Mouse (Mus musculus) skeletal muscle tissue, adult 2 months (tissue): ENCODE data around the gene Atp10a.

Experiments
- DNase-seq: peaks from one replicate; pipeline ENCODE4 v3.0.0-alpha.2; 2012; ENCODE audit warnings: low read depth, low spot score

The Atp10a gene

DNA sequence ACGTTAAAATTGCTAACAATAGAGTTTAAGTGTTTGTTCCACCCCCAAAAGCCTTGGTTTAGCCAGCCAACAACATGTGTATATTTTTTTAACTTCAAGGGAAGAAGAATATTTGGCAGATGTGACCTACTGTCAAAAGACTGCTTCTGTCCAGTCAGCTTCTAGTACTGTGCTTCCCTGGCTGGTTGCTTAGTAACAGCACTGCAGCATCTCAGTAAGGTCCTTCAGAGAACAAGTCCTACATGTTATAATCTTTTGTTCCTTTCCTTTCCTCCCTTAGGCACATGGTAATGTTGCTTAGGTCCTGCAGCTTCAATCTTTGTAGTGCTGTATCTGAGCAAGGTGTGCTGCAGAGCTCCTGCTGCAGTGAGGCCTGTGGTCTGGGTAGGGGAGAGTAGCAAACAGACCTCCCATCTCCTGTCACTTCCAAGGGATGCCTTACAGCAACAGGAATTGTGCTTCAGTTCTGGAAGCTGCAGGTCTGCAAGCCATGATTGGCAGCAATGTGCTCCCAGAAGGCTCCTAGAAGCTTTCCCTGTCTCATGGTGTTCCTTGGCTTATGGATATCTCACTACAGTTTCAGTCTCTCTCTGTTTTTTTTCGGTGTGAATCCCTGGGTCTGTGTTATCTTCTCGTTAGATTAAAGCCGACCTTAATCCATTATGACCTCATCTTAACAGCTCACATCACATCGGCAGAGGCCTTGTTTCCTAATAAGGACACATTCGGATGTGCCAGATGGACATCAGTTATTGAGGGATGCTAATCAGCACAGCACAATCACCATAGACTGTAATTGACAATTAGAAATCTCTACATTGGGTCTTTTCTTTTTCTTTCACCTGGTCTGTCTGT, 34.3 kb downstream of the Atp10a start:
- DNase-seq = no peak

DNA sequence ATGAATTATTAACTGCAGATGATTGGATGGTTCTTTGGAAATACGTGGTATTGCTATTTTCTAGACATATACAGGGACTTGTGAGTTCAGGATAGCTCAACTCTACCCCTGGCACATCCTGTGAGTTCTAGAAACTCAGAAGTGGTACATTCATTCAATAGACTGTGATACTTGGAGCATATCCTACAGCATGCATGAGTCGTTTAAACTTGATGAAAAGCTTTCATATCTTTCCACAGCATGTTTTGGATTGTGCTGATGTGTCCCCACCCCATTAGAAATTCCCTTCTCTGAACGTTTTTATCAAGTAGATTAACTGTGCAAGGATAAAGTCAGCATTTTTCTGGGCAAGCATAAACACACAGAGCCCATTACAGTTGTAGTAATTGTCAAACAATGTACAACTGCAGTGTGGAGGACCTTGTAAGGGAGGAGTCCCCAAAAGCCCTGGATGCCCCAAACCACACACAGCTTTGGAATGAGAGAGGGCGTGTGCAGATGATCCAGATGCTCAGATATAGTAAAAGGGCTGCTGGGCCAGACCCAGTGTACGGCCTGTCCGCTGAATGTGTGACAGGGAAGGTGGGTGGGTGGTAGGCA, 35.1 kb downstream of the Atp10a start:
- no peak for DNase-seq

DNA sequence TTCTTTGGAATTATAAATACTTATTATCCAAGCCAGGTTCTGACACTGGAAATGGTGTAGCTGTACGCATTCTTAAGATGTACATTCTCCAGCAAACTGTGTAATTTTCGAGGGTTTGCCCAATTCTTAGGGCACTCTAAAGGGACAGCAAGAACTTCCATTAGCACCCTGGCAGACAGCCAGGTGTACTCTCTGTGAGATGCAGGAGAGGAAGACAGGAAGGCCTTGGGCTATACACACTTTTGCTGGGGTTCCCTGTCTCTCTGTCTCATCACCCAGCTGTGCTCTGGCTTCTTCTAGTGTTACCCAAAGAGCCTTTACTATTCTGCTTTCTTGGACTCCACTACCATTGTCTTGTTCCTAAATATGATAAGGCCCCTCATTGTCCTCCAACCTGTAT, 36.7 kb downstream of the Atp10a start:
- DNase-seq = no peak

DNA sequence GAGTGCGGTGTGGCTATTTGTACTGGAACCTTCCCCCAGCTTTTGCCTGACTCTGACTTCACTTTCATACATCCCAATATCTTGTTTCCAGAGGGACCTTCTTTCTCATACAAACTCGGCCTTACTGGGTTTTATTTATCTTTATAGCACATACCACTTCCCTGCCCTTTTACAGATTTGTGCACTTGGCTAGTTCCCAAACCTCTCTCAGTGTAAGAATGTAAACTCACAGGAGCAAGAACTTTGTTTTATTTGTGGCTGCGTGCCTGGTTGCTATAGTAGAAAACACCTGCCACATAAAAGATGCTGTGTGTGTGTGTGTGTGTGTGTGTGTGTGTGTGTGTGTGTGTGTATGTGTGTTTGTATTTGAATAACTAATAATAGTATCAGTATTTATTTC, 37.4 kb downstream of the Atp10a start:
- DNase-seq = no peak

DNA sequence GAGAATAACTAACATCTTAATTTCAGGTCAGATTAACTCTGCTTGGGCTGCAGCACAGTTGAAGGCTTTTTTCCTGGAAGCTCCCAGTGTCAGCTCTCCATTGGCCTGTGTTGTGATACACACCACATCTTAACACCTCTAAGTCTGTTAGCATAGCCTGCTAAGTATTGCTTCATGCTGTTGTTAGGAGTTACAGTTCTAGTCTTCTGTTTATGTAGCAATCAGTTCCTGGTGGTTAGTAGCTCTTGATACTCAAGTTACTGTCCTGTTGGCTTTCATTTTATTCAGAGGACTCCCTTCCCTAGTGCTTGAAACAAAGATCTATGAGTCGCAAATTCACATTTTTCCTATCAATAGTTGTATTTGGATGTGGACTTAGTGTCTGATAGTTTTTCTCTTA, 39.7 kb downstream of the Atp10a start:
- DNase-seq = no peak

DNA sequence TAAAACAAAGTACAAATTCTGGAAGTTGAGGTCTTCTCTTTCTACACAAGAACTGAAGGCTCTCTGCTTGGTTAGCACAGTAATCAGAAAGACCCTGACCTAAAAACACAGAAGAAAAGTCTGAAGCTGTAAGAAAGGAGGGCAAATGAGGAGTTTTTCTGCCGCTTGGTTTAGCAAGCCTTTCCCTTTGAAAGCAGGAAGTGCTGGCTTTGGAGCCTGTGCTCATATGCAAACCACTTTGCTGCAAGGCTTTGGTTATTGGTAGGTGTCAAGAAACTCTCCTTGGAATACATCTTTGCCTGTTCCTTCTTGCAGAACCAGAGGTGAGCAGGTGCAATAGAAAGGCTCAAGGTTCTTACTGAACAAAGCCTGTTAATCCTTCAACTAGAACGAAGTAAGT, 41.1 kb downstream of the Atp10a start:
- DNase-seq = no peak

DNA sequence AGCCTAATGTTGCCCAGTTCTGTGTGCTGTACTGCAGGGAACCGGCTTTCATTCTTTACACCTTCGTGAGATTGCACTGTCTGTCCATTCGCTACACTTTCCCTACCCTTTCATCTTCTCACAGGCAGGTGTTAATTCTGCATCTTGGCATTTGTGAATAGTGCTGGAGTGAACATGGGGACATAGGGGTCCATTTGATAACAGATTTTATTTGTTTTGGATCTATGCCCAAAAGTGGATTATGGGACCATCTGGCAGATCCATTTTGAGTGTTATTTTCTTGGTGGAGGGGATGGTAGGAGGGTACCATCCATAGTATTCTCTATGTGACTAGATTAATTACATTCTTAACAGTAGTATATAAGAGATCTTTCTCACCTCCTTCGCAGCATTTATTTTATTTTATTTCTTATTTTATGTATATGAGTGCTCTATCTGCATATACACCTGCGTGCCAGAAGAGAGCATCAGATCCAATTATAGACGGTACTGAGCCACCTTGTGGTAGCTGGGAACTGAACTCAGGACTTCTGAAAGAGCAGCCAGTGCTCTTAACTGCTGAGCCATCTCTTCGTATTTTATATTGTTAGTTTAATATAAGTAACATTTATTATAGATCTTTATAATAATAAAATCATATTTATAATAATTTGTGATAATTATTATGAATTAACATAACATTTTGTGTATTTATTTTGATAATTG, 42.9 kb downstream of the Atp10a start:
- DNase-seq = no peak

DNA sequence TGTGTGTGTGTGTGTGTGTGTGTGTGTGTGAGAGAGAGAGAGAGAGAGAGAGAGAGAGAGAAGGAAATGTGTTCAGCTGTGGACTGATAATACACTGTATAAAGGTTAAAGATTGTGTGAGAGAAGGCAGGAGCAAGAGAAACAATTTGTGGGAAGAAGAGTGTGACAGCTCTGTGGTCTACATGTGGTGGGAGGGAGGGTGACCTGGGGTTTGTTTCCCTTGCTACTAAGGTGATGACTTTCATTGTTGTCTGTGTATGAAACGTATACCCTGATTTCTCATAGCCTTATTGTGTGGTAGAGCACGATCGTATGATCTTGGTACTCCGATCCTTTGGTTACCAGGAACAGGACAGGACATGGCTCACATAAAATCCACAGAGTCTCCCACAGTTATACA, 45.3 kb downstream of the Atp10a start:
- no peak for DNase-seq

DNA sequence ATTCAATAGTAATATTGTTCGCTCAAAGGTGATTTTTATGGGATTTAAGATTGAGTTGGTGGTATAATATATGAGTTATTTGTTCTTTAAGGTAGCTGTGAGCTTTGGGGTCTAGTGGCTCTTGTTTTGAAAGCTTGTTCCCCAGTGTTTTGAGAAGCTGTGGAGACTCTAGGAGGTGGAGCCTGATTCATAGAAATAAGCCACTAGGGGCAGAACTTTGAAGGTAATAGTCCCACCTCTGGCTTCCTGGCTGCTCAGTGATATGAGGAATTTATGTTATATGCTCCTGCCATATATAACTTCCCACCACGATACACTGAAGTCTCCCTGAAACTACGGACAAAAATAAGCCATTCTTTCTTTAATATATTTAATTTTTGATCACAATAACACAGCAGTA, 49.2 kb downstream of the Atp10a start:
- DNase-seq = no peak

DNA sequence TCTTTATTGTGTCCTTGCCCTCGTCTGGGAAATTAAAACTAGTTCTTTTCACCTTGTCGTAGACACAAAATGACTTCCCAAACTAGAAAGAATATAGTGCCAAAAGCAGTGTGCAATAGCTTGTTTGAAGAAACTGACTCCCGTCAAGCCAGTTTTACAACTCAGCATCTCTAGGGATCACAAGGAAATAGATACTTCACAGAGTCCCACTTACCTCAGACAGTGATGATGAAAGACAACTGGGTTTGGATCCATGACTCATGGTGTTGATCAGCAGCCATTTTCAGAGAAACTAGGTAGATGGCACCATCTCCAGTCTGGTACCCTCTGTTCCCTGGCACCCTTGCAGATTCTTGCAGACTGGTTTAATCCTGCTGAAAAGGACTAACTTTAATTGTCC, 53.3 kb downstream of the Atp10a start:
- DNase-seq = peak; percentile 53

DNA sequence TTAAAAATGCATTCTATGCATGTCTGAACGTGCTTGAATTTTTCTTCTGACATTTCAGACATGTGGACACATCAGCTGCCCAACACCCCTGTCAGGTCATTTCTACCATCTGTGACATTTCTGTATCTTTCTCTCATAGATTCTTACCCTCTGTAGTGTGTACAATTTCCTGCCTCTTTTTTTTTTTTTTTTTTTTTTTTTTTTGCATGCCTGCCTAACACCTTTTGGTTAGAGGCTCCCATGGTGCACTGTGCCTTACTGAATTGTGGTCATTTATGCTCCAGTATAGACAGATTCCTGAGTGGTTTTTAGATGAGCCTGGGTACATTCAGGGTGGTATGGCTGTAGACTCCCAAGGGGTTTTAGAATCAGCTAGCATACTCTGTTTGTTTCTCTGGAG, 54.3 kb downstream of the Atp10a start:
- DNase-seq = no peak

DNA sequence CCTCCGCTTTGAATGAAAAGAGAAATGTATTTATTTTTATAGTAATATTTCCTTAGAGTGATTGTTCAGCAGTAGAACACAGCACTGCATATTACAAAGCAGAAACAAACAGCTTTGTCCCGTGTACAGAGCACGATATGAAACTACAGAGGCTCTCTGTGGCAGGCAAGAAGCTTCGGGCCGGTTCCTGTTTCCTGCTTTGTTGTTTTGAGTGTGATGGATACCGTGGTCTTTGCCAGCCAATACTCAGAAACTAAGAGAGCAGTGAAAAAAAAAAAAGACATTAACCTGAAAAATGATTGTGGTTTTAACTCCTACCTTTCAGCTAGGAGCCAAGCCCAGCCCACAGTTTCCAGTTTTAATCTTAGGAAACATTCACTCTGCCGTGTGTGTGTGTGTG, 55.8 kb downstream of the Atp10a start:
- no peak for DNase-seq

DNA sequence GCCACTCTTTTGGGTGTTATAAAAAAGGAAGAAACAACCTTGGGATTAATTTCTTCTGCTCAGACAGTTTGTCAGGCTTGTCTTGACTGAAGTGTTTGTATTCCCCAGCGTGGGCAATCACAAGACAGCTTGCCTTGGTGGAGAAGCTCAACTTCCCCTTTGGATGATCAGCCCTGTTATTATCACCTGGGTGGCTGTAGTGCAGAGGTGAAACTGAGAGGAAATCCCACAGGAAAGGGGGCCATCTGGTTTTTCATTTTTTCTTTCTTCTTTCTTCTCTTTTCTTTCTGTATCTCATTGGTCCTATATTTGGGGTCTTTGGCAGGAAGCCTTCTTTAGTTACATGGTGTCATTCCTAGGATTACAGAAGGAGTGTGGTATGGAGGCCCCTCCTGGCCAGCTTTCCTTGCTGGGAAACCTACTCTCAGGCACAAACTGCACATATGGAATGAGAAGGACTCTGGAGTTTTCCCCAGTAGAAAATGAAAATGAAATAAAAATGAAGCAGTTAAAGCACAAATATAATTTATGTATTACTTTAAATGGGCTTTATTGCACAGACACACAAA, 59.7 kb downstream of the Atp10a start:
- no peak for DNase-seq

DNA sequence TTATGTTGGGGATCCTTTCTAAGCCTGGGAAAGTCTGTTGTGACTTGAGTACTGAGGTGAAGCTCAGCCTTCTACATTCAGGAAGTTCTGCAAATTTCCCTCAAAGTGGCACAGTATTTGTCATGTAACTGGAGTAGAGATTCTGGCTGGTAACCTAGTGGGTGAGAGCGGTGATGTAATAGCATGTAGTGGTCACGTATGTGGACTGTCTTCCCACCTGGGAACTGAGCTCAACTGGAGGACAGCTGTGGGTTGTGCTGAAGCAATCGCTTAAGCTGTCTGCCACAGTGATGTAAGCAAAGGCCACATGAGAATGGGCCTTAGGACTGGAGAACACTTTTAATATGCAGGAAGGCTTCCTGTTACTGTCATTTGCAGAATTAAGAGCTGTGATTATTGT, 60.7 kb downstream of the Atp10a start:
- no peak for DNase-seq

DNA sequence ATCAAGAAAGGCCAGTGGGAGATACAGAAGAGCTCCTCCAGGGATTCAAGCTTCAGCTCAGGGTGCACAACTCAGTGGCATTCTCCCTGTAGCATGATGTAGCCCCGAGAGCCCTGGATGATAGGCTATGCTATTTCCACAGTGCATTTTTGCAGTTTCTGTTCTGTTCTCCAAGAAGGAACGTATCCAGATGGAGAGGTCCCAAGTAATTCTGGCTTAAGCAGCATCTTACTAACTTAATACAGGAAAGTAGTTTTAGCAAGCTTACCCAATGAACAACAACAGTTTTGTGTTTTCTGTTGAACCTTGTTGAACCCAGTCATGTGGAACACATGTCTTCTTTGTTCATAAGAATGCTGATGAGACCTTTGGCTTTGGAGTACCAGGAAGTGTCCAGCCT, 62.6 kb downstream of the Atp10a start:
- DNase-seq = peak; percentile 30

DNA sequence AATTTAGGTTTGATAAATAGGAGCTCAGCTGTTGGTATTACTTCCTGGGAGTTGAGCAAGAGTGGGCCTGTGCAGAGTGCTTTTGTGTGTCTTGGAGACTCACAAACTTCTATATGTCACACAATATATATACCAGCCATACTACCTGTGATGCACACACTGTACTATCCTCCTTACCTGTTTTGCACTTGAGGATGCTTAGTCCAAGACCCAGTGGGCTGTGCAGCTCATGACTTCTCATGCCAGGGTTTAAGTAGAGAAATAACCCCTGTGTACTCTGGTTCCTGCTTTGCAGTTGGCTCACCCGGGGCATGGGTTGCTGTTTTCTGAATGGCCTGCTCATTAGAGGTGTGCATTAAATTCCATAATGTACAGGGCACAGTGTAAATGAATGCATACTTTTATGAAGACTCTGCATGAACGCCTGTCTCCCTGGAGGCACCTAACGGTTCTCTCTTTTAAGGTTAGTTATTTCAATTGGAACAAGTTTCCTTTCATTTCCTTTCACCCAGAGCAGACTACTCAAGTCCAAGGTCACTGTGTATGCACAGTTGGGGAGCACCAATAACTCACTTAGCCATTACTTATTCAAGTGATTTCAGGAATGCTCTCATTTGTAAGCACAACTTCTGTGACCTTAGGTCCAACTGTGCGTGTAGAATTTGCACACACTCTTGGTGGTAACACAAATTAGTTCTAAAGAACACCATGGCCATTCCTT, 63.4 kb downstream of the Atp10a start:
- no peak for DNase-seq

DNA sequence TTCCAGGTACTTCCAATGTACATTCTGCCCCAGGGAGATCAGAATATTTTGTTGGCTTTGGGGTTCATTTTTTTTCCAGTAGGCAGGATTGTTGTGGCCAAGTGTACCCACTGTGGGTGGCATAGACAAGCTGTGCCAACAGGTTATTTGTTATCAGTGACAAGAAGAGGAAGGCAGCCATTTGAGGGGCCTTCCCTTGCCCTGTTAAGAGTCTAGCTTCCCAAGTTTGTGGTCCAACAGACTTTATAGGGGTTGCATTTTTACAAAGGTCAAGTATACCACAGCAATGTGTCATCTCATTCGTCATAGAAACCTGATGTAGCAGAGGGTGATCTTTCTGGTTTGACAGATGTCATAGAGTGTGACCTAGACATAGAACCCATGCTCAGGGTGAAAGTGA, 66.3 kb downstream of the Atp10a start:
- DNase-seq = no peak

DNA sequence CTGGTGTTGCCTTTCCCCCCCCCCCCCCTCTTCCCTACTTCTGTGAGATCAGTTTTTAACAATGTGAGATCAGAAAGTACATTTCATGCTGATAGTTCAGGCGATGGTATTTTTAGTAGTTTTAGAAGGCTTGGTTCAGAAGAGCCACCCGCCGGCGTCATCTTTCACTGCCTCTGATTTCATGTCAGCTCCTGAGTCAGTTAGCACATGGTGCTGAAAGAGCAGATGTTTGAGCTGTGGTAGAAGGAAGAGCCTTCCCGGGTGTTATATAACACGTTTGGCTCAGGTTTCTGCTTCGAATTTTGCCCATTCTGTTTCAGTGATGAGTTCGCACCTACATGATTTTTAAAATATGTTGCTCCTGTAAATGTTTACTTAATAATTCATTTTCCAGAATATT, 74.2 kb downstream of the Atp10a start:
- DNase-seq = peak; percentile 80

DNA sequence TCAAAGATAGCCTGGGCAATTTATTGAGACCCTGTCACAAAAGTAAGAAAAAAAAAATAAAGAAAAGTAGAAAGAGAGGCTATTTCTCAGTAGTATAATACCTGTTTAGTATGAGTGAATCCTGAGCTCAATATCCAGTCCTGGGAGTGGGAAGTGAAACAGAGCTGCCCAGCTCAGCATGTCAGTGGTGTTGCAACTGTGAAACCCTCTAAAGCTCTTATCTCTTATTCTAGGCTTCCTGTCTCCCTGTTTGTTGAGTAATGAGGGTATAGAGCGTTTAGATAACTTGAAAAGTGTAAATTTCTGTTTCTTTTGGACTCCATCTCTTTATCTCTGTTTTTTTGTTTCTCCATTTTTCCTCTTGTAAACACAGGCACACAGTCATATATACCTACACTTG, 74.9 kb downstream of the Atp10a start:
- no peak for DNase-seq

DNA sequence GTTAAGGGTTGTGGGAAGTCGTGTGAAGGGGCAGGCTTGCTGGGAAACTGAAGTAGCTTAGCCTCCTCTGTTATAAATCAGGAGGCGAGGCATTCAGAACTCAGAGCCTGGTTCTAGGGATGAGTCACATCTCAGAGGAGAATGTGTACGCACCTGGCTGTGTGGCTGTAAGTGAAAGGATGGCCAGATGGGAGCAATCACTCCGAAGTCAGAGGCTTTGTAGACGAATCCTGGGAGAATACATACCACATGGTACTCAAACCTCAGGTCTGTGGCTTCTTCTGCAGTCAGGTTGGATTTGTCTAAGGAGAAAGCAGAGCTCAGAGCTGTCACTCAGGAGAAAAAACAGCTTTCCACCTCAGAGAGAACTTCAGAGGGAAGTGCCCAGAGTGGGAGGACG, 76.4 kb downstream of the Atp10a start:
- no peak for DNase-seq

DNA sequence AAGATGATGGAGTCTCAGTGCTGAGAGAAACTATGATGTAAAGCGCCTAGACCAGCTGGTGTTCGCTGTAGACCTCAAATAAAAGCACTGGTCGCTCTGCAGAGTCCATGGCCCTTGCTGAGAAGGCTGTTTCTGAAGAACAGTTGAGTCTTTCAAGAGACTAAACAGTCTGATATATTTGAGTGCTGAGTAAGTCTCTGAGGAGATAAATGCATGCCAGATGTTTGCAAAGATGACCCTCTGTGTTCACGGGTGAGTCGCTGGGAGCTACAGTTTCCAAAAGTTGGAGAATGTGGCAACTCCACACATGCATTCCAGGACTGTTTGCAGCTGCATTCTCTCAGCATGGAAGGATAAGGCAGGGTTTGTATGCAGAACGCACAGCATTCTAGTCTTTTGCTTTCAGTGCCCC, 77.5 kb downstream of the Atp10a start:
- peak; percentile 36 for DNase-seq
